Mouse (Mus musculus) G1E (cell line): ENCODE data around the gene Epha8.

ENCODE experiments used
- CTCF ChIP-seq: IDR thresholded peaks from 2 replicates; pipeline ENCODE4 v1.5.1; 2012; ENCODE audit warnings: low read depth, low read length, inconsistent platforms, mixed read lengths
- GATA2 ChIP-seq: IDR thresholded peaks from 2 replicates; pipeline ENCODE4 v1.6.1; 2012; ENCODE audit warnings: low read depth, low read length, inconsistent platforms, borderline replicate concordance
- TAL1 ChIP-seq: conservative IDR thresholded peaks from 2 replicates; pipeline ENCODE4 v1.6.1; 2012; ENCODE audit warnings: low read depth, low read length, inconsistent platforms, mixed read lengths

DNA sequence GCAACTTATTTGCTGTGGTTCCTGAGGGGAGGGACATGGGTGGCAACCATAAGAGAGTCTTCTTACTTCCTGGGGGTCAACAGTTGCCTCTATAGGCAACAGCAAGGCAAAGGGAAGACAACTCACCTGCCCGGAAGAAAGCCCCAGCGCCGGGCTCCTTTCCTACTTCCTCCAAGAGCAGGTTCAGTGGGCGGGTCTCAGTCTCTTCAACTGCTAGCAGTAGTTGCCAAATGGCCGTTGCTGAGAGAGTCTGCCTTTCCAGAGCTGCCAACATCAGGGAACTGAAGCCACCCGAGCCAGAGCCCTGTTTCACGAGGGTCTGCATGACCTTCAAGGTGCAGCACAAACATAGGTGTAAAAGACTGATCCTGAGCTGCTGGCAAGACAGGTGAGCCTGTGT lies 41.8 kb upstream of the Epha8 start:
- TF ChIP-seq CTCF, result no peak
- no peak for TF ChIP-seq GATA2
- TF ChIP-seq TAL1, result no peak
